Mouse (Mus musculus) thymus, postnatal 14 days (tissue): Measurements from ENCODE around the gene Map2k6.
"Not testable (repeated sequence)": the region's sequence is repeated elsewhere in the genome, so short reads cannot be mapped to it uniquely, and the experiment has no call there.

Experiments
- DNase-seq: peaks from one replicate; pipeline ENCODE4 v3.0.0; 2021

Map2k6 gene

GRCm38 (mm10) chr11:110398553-110399239, at the start of gene Map2k6:
Gene Map2k6, plus strand, starts transcription at chr11:110399122.
- DNase-seq, result peak; percentile 89

- DNase-seq, result no peak
Observed at GRCm38 (mm10) chr11:110354261-110354660, 44.7 kb upstream of the Map2k6 start.

- DNase-seq, result not testable (repeated sequence)
Observed at GRCm38 (mm10) chr11:110355131-110355530, 43.8 kb upstream of the Map2k6 start.

- DNase-seq, result peak; percentile 20
Observed at GRCm38 (mm10) chr11:110357756-110358551, 41.0 kb upstream of the Map2k6 start.

GRCm38 (mm10) chr11:110365016-110365415, 33.9 kb upstream of the Map2k6 start:
- peak; percentile 76 for DNase-seq

- DNase-seq, result no peak
Observed at GRCm38 (mm10) chr11:110366902-110367301, 32.0 kb upstream of the Map2k6 start.

- DNase-seq, result no peak
Observed at GRCm38 (mm10) chr11:110367638-110368037, 31.3 kb upstream of the Map2k6 start.

- no peak for DNase-seq
Observed at GRCm38 (mm10) chr11:110369312-110370019, 29.5 kb upstream of the Map2k6 start.

GRCm38 (mm10) chr11:110371827-110372226, 27.1 kb upstream of the Map2k6 start:
- no peak for DNase-seq

- no peak for DNase-seq
Observed at GRCm38 (mm10) chr11:110372266-110372954, 26.5 kb upstream of the Map2k6 start.

- no peak for DNase-seq
Observed at GRCm38 (mm10) chr11:110374036-110374435, 24.9 kb upstream of the Map2k6 start.

- peak; percentile 16 for DNase-seq
Observed at GRCm38 (mm10) chr11:110379661-110380309, 19.1 kb upstream of the Map2k6 start.

GRCm38 (mm10) chr11:110380310-110380668, 18.6 kb upstream of the Map2k6 start:
- no peak for DNase-seq

GRCm38 (mm10) chr11:110385487-110385886, 13.4 kb upstream of the Map2k6 start:
- no peak for DNase-seq

- DNase-seq, result no peak
Observed at GRCm38 (mm10) chr11:110392763-110393162, 6.2 kb upstream of the Map2k6 start.

- DNase-seq, result no peak
Observed at GRCm38 (mm10) chr11:110394788-110395452, 4.0 kb upstream of the Map2k6 start.

- no peak for DNase-seq
Observed at GRCm38 (mm10) chr11:110396085-110396484, 2.8 kb upstream of the Map2k6 start.

GRCm38 (mm10) chr11:110399240-110400150, 573 bp downstream of the Map2k6 start:
- peak; percentile 56 for DNase-seq

GRCm38 (mm10) chr11:110400283-110400682, 1.4 kb downstream of the Map2k6 start:
- no peak for DNase-seq

GRCm38 (mm10) chr11:110402671-110403070, 3.7 kb downstream of the Map2k6 start:
- DNase-seq, result no peak

- DNase-seq, result no peak
Observed at GRCm38 (mm10) chr11:110403602-110404001, 4.7 kb downstream of the Map2k6 start.
